Mouse (Mus musculus) cerebellum, adult 2 months (tissue): Measurements from ENCODE around the gene Crybb2.
"Not testable (repeated sequence)": the region's sequence is repeated elsewhere in the genome, so short reads cannot be mapped to it uniquely, and the experiment has no call there.

ENCODE experiments used
- CTCF ChIP-seq: fragments of 200-500 bp; IDR thresholded peaks from 2 replicates; pipeline ENCODE4 v1.5.1; 2011; ENCODE audit warnings: low read depth, mild to moderate bottlenecking, control low read depth, low read length, moderate library complexity, borderline replicate concordance; ENCODE audit not compliant: insufficient read depth
- POLR2A ChIP-seq: fragments of 200-500 bp; IDR thresholded peaks from 2 replicates; pipeline ENCODE4 v1.6.1; 2011; ENCODE audit warnings: low read length, control low read depth, borderline replicate concordance; ENCODE audit not compliant: insufficient read depth

- TF ChIP-seq POLR2A, result not testable (repeated sequence)
- 0 out of 2 replicates have a peak, but pooled peaks have one; percentile 9 for TF ChIP-seq CTCF
These were observed 39.7 kb upstream of the Crybb2 start for GRCm38 (mm10) chr5:113109651-113110050.
